Mouse (Mus musculus): Measurements from ENCODE around the gene Gm20388. TPM values are rescaled to one million over a fixed set of nuclear protein-coding genes. Genes with fewer than 3 reads are reported as not detected.

Gene Gm20388
- total and polyA plus RNA-seq, 3 experiments: 0.02 to 0.05 TPM; not detected in 1

GRCm38 (mm10) chr8:121966110-121966509, 2055.5 kb downstream of the Gm20388 start:
- no peaks in the 10 kb centered on the region for H3K9me3 ChIP-seq (replicated peaks)
- H3K27me3 ChIP-seq (ENCODE audit: insufficient read depth, low read length): no peaks in the 10 kb centered on the region
- no peak for DNase-seq (ENCODE audit: low spot score)
- no peak overlapping the region; the same call in 1 of the 2 replicates for H3K4me3 ChIP-seq (ENCODE audit: low read depth, low read length)
- no peak for ATAC-seq (ENCODE audit: extremely low read depth, insufficient number of reproducible peaks, low FRiP score, poor library complexity, severe bottlenecking)
- H3K4me1 ChIP-seq (ENCODE audit: insufficient read depth, low read depth, low read length): peaks cover 88% of the 10 kb centered on the region
- TF ChIP-seq CTCF (IDR thresholded peaks at IDR 0.05; ENCODE audit: low read depth, low read length): no peak
- no peak for TF ChIP-seq TAL1 (conservative IDR thresholded peaks at IDR 0.05; ENCODE audit: low read depth, low read length)
- no peak for TF ChIP-seq GATA1 (IDR thresholded peaks at IDR 0.05; ENCODE audit: borderline replicate concordance, low read length)
- TF ChIP-seq GATA2 (IDR thresholded peaks at IDR 0.05; ENCODE audit: borderline replicate concordance, low read depth, low read length): no peak
- no peak for TF ChIP-seq POLR2AphosphoS5 (IDR thresholded peaks at IDR 0.05; ENCODE audit: insufficient replicate concordance, low read depth, low read length)
- H3K36me3 ChIP-seq (replicated peaks): peaks cover 61% of the 10 kb centered on the region

- peak overlapping the region; percentile 63; the same call in 1 of the 2 replicates for H3K4me3 ChIP-seq (ENCODE audit: low read depth, low read length)
- H3K4me1 ChIP-seq (ENCODE audit: insufficient read depth, low read depth, low read length): peaks cover 89% of the 10 kb centered on the region
- peaks cover 53% of the 10 kb centered on the region for H3K36me3 ChIP-seq (replicated peaks)
- no peaks in the 10 kb centered on the region for H3K27me3 ChIP-seq (ENCODE audit: insufficient read depth, low read length)
- ATAC-seq (ENCODE audit: extremely low read depth, insufficient number of reproducible peaks, low FRiP score, poor library complexity, severe bottlenecking) (peak; percentile 46; the same call in 1 of the 2 replicates), DNase-seq (ENCODE audit: low spot score) (peak; percentile 53)
- no peaks in the 10 kb centered on the region for H3K9me3 ChIP-seq (replicated peaks)
- TF ChIP-seq GATA1 (IDR thresholded peaks at IDR 0.05; ENCODE audit: borderline replicate concordance, low read length): no peak
- no peak for TF ChIP-seq CTCF (IDR thresholded peaks at IDR 0.05; ENCODE audit: low read depth, low read length)
- TF ChIP-seq GATA2 (IDR thresholded peaks at IDR 0.05; ENCODE audit: borderline replicate concordance, low read depth, low read length): no peak
- no peak for TF ChIP-seq TAL1 (conservative IDR thresholded peaks at IDR 0.05; ENCODE audit: low read depth, low read length)
- TF ChIP-seq POLR2AphosphoS5 (IDR thresholded peaks at IDR 0.05; ENCODE audit: insufficient replicate concordance, low read depth, low read length): no peak
These were observed 2056.2 kb downstream of the Gm20388 start for GRCm38 (mm10) chr8:121966714-121967448.

- Histone ChIP-seq H3K4me3 (ENCODE audit: low read depth, low read length) (no peak overlapping the region), H3K36me3 (replicated peaks) (peaks cover 52% of the 10 kb centered on the region), H3K9me3 (replicated peaks) (no peaks in the 10 kb centered on the region), H3K4me1 (ENCODE audit: insufficient read depth, low read depth, low read length) (peaks cover 84% of the 10 kb centered on the region), H3K27me3 (ENCODE audit: insufficient read depth, low read length) (no peaks in the 10 kb centered on the region)
- DNase-seq (ENCODE audit: low spot score) (no peak), ATAC-seq (ENCODE audit: extremely low read depth, insufficient number of reproducible peaks, low FRiP score, poor library complexity, severe bottlenecking) (no peak)
- TF ChIP-seq POLR2AphosphoS5 (IDR thresholded peaks at IDR 0.05; ENCODE audit: insufficient replicate concordance, low read depth, low read length): no peak
- no peak for TF ChIP-seq GATA1 (IDR thresholded peaks at IDR 0.05; ENCODE audit: borderline replicate concordance, low read length)
- TF ChIP-seq GATA2 (IDR thresholded peaks at IDR 0.05; ENCODE audit: borderline replicate concordance, low read depth, low read length): no peak
- TF ChIP-seq CTCF (IDR thresholded peaks at IDR 0.05; ENCODE audit: low read depth, low read length): no peak
- no peak for TF ChIP-seq TAL1 (conservative IDR thresholded peaks at IDR 0.05; ENCODE audit: low read depth, low read length)
These were observed 2057.3 kb downstream of the Gm20388 start for GRCm38 (mm10) chr8:121967977-121968376.

- no peak for TF ChIP-seq CTCF (IDR thresholded peaks at IDR 0.05; ENCODE audit: low read depth, low read length)
- TF ChIP-seq TAL1 (conservative IDR thresholded peaks at IDR 0.05; ENCODE audit: low read depth, low read length): no peak
- TF ChIP-seq POLR2AphosphoS5 (IDR thresholded peaks at IDR 0.05; ENCODE audit: insufficient replicate concordance, low read depth, low read length): no peak
- TF ChIP-seq GATA2 (IDR thresholded peaks at IDR 0.05; ENCODE audit: borderline replicate concordance, low read depth, low read length): no peak
- no peak for TF ChIP-seq GATA1 (IDR thresholded peaks at IDR 0.05; ENCODE audit: borderline replicate concordance, low read length)
- Histone ChIP-seq H3K27me3 (ENCODE audit: insufficient read depth, low read length) (no peaks in the 10 kb centered on the region), H3K36me3 (replicated peaks) (peaks cover 51% of the 10 kb centered on the region), H3K4me1 (ENCODE audit: insufficient read depth, low read depth, low read length) (peaks cover 79% of the 10 kb centered on the region), H3K4me3 (ENCODE audit: low read depth, low read length) (no peak overlapping the region), H3K9me3 (replicated peaks) (no peaks in the 10 kb centered on the region)
- DNase-seq (ENCODE audit: low spot score) (no peak), ATAC-seq (ENCODE audit: extremely low read depth, insufficient number of reproducible peaks, low FRiP score, poor library complexity, severe bottlenecking) (no peak)
These were observed 2057.9 kb downstream of the Gm20388 start for GRCm38 (mm10) chr8:121968542-121968941.

- H3K4me1 ChIP-seq (ENCODE audit: insufficient read depth, low read depth, low read length): peaks cover 67% of the 10 kb centered on the region
- no peaks in the 10 kb centered on the region for H3K27me3 ChIP-seq (ENCODE audit: insufficient read depth, low read length)
- H3K36me3 ChIP-seq (replicated peaks): peaks cover 53% of the 10 kb centered on the region
- ATAC-seq (ENCODE audit: extremely low read depth, insufficient number of reproducible peaks, low FRiP score, poor library complexity, severe bottlenecking): no peak
- no peaks in the 10 kb centered on the region for H3K9me3 ChIP-seq (replicated peaks)
- TF ChIP-seq TAL1 (conservative IDR thresholded peaks at IDR 0.05; ENCODE audit: low read depth, low read length) (no peak), POLR2AphosphoS5 (IDR thresholded peaks at IDR 0.05; ENCODE audit: insufficient replicate concordance, low read depth, low read length) (no peak), GATA2 (IDR thresholded peaks at IDR 0.05; ENCODE audit: borderline replicate concordance, low read depth, low read length) (no peak), CTCF (IDR thresholded peaks at IDR 0.05; ENCODE audit: low read depth, low read length) (no peak), GATA1 (IDR thresholded peaks at IDR 0.05; ENCODE audit: borderline replicate concordance, low read length) (no peak)
- DNase-seq (ENCODE audit: low spot score): no peak
- no peak overlapping the region; the same call in 1 of the 2 replicates for H3K4me3 ChIP-seq (ENCODE audit: low read depth, low read length)
These were observed 2059.6 kb downstream of the Gm20388 start for GRCm38 (mm10) chr8:121970225-121970624.

- DNase-seq (ENCODE audit: low spot score) (peak; percentile 75), ATAC-seq (ENCODE audit: extremely low read depth, insufficient number of reproducible peaks, low FRiP score, poor library complexity, severe bottlenecking) (peak; percentile 63)
- H3K4me1 ChIP-seq (ENCODE audit: insufficient read depth, low read depth, low read length): peaks cover 58% of the 10 kb centered on the region
- H3K4me3 ChIP-seq (ENCODE audit: low read depth, low read length): peak overlapping the region; percentile 55; the same call in 1 of the 2 replicates
- no peaks in the 10 kb centered on the region for H3K9me3 ChIP-seq (replicated peaks)
- H3K36me3 ChIP-seq (replicated peaks): peaks cover 54% of the 10 kb centered on the region
- H3K27me3 ChIP-seq (ENCODE audit: insufficient read depth, low read length): no peaks in the 10 kb centered on the region
- TF ChIP-seq GATA2 (IDR thresholded peaks at IDR 0.05; ENCODE audit: borderline replicate concordance, low read depth, low read length) (no peak), GATA1 (IDR thresholded peaks at IDR 0.05; ENCODE audit: borderline replicate concordance, low read length) (no peak), TAL1 (conservative IDR thresholded peaks at IDR 0.05; ENCODE audit: low read depth, low read length) (no peak), CTCF (IDR thresholded peaks at IDR 0.05; ENCODE audit: low read depth, low read length) (no peak)
These were observed 2060.9 kb downstream of the Gm20388 start for GRCm38 (mm10) chr8:121971488-121972058.

All from G1E (cell line).